Mouse (Mus musculus): Measurements from ENCODE around the gene Shq1. TPM values are rescaled to one million over a fixed set of nuclear protein-coding genes. Genes with fewer than 3 reads are reported as not detected.

Shq1 gene
- polyA plus RNA-seq, 1 experiment from 2014 or later, result 16.6 TPM

DNA sequence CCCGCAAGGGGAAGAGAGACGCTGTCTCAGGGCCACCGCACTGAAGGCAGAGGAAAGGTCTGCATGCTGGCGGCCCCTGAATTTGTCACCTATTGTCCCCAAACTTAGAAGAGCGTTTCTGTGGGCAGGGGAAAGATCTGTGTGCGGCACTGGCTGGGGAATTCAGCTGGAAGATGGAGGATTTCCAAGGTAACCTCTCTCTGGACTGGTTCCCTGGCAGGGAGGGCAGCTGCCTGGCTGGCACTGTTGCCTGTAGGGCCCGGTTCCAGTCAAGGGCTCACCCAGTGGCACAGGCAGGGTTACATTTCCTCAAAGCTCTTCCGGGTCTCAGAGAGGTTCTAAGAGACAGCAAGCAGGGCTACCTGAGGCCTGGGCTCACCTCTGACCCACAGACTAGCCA, 138.6 kb downstream of the Shq1 start:
- DNase-seq (ENCODE audit: low spot score) (no peak), ATAC-seq (replicated peaks; ENCODE audit: low FRiP score, low TSS enrichment, low read depth) (no peak)
- H3K36me3 ChIP-seq (ENCODE audit: control insufficient read depth, insufficient read depth, low read length), result no peaks in the 10 kb centered on the region
- WGBS, result 86% methylated on average over 8 of the region's 8 CpGs
- no peak overlapping the region for H3K4me2 ChIP-seq (ENCODE audit: low read length)
- H3K27ac ChIP-seq (ENCODE audit: low read depth), result no peak overlapping the region
- H3K4me3 ChIP-seq (ENCODE audit: low read depth, low read length), result no peak overlapping the region
- H3K9ac ChIP-seq (ENCODE audit: low read length), result no peak overlapping the region
- no peaks in the 10 kb centered on the region for H3K4me1 ChIP-seq (replicated peaks; ENCODE audit: control insufficient read depth, insufficient read depth, low read length)
- no peaks in the 10 kb centered on the region for H3K9me3 ChIP-seq (ENCODE audit: control insufficient read depth, low read length)
- no peaks in the 10 kb centered on the region for H3K27me3 ChIP-seq (replicated peaks; ENCODE audit: control insufficient read depth, insufficient read depth, low read length)

DNA sequence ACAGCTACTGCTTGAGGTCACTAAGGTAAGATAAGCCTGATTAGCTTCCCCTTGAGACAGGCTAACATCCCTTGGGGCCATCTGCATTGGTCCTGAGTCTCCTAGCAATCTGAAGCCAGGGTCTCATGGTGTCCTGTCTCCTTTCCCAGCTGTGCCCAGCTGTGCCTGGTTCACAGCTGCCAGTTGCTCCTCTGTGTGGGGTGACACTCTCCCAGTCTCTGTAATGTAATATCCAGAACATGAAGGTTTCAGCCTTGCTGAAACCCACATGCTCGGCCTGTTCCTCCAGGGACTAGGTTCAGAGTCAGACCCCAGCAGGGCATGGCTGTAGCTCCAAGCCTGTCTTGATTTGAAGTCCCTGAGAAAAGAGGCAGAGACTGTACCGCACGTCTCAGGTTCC, 141.3 kb downstream of the Shq1 start:
- no peaks in the 10 kb centered on the region for H3K36me3 ChIP-seq (ENCODE audit: control insufficient read depth, insufficient read depth, low read length)
- no peaks in the 10 kb centered on the region for H3K9me3 ChIP-seq (ENCODE audit: control insufficient read depth, low read length)
- no peaks in the 10 kb centered on the region for H3K27me3 ChIP-seq (replicated peaks; ENCODE audit: control insufficient read depth, insufficient read depth, low read length)
- no peak overlapping the region for H3K27ac ChIP-seq (ENCODE audit: low read depth)
- ATAC-seq (replicated peaks; ENCODE audit: low FRiP score, low TSS enrichment, low read depth) (no peak), DNase-seq (ENCODE audit: low spot score) (no peak)
- no peak overlapping the region for H3K4me2 ChIP-seq (ENCODE audit: low read length)
- 67% methylated on average over 3 of the region's 3 CpGs for WGBS
- no peak overlapping the region for H3K9ac ChIP-seq (ENCODE audit: low read length)
- H3K4me3 ChIP-seq (ENCODE audit: low read depth, low read length), result no peak overlapping the region
- H3K4me1 ChIP-seq (replicated peaks; ENCODE audit: control insufficient read depth, insufficient read depth, low read length), result 0 out of 2 replicates have a peak, but pooled peaks cover 3% of the 10 kb centered on the region

DNA sequence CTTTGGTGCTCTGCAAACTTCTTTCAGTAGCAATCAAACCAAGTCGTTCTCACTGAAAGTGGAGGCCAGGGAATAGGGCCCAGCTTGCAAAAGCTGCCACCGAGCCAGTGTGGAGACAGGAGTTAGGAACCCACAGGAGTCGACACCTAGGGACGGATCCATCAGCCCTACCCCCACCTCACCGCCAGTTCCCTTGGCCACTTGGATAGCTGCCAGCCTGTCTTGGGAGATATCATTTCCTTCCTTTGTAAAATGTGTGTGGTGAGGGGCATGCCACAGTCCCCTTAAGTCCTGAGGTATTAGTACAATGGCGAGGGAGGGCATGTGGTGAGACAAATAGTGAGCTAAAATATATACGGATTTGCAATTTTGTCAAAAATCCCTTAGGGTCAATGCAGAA, 142.4 kb downstream of the Shq1 start:
- WGBS, result 53% methylated on average over 7 of the region's 7 CpGs
- DNase-seq (ENCODE audit: low spot score) (no peak), ATAC-seq (replicated peaks; ENCODE audit: low FRiP score, low TSS enrichment, low read depth) (no peak)

DNA sequence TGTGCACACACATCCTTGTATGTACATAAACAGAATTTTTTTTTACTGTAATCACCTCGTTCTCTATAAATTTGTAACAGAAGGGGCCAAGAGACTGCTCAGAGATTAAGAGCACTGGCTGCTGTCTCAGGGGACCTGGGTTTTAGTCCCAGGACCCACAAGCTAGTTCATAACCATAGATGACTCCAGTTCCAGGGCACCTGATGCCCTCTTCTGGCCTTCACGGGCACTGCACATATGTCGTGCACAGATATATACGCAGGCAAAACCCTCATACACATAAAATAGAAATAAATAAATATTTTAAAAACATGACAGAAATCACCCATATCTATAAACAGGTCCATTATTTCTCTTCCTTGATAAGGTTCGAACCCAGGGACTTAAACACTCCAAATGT, 143.0 kb downstream of the Shq1 start:
- Histone ChIP-seq H3K4me1 (replicated peaks; ENCODE audit: control insufficient read depth, insufficient read depth, low read length) (0 out of 2 replicates have a peak, but pooled peaks cover 3% of the 10 kb centered on the region), H3K9me3 (ENCODE audit: control insufficient read depth, low read length) (no peaks in the 10 kb centered on the region), H3K4me2 (ENCODE audit: low read length) (no peak overlapping the region), H3K27ac (ENCODE audit: low read depth) (no peak overlapping the region), H3K9ac (ENCODE audit: low read length) (no peak overlapping the region), H3K4me3 (ENCODE audit: low read depth, low read length) (no peak overlapping the region), H3K36me3 (ENCODE audit: control insufficient read depth, insufficient read depth, low read length) (no peaks in the 10 kb centered on the region), H3K27me3 (replicated peaks; ENCODE audit: control insufficient read depth, insufficient read depth, low read length) (no peaks in the 10 kb centered on the region)
- no peak for DNase-seq (ENCODE audit: low spot score)
- ATAC-seq (replicated peaks; ENCODE audit: low FRiP score, low TSS enrichment, low read depth), result no peak
- WGBS, result 86% methylated on average over 5 of the region's 5 CpGs

More for the DNA sequence above, 142.4 kb downstream of the Shq1 start:
- H3K36me3 ChIP-seq (ENCODE audit: control insufficient read depth, insufficient read depth, low read length), result no peaks in the 10 kb centered on the region
- H3K4me2 ChIP-seq (ENCODE audit: low read length), result no peak overlapping the region
- H3K27ac ChIP-seq (ENCODE audit: low read depth), result no peak overlapping the region
- H3K4me1 ChIP-seq (replicated peaks; ENCODE audit: control insufficient read depth, insufficient read depth, low read length), result 0 out of 2 replicates have a peak, but pooled peaks cover 3% of the 10 kb centered on the region
- no peaks in the 10 kb centered on the region for H3K27me3 ChIP-seq (replicated peaks; ENCODE audit: control insufficient read depth, insufficient read depth, low read length)
- H3K4me3 ChIP-seq (ENCODE audit: low read depth, low read length), result no peak overlapping the region
- H3K9ac ChIP-seq (ENCODE audit: low read length), result no peak overlapping the region
- H3K9me3 ChIP-seq (ENCODE audit: control insufficient read depth, low read length), result no peaks in the 10 kb centered on the region

DNA sequence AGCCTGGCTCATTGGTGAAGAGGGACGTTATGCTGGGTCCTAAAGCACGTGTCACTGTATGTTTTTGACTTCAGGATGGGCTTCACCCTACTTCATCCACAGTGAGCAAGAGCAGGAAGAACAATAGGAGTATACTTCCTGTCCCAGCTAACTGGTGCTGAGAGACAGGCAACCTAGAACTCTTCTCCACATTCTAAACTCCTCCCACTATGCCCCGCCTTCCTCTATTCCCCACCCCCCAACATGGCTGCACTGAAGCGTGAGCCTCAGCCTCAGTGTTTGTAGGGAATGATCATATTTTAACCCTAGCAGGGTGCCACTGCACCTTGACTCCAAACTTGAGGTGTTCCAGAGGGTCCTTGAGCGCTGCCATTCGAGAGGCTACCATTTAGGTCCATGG, 143.8 kb downstream of the Shq1 start:
- Histone ChIP-seq H3K4me3 (ENCODE audit: low read depth, low read length) (no peak overlapping the region), H3K9me3 (ENCODE audit: control insufficient read depth, low read length) (no peaks in the 10 kb centered on the region), H3K9ac (ENCODE audit: low read length) (no peak overlapping the region), H3K27me3 (replicated peaks; ENCODE audit: control insufficient read depth, insufficient read depth, low read length) (no peaks in the 10 kb centered on the region), H3K36me3 (ENCODE audit: control insufficient read depth, insufficient read depth, low read length) (no peaks in the 10 kb centered on the region), H3K27ac (ENCODE audit: low read depth) (no peak overlapping the region), H3K4me1 (replicated peaks; ENCODE audit: control insufficient read depth, insufficient read depth, low read length) (0 out of 2 replicates have a peak, but pooled peaks cover 3% of the 10 kb centered on the region), H3K4me2 (ENCODE audit: low read length) (no peak overlapping the region)
- WGBS, result 94% methylated on average over 6 of the region's 6 CpGs
- ATAC-seq (replicated peaks; ENCODE audit: low FRiP score, low TSS enrichment, low read depth), result no peak
- no peak for DNase-seq (ENCODE audit: low spot score)

DNA sequence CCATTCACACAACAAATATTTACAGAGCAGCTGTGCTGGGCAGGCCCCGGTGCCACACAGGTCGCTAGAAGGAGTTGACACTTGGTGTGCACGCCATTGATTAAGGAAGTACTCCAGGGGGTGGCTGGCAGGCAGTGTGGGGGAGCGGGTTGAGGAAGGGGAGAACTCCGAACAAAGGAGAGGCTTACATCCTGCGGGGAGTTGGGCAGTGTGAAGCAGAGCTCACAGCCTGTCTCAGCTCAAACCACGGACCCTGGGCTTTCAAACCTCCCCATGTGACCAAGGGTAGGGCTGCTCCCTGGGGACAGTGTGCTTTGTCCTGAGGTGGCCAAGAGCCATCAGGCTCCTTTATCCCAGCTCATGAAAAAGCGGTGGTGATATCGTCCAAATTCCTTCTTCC, 144.9 kb downstream of the Shq1 start:
- no peak overlapping the region for H3K27ac ChIP-seq (ENCODE audit: low read depth)
- H3K4me3 ChIP-seq (ENCODE audit: low read depth, low read length), result no peak overlapping the region
- no peaks in the 10 kb centered on the region for H3K36me3 ChIP-seq (ENCODE audit: control insufficient read depth, insufficient read depth, low read length)
- WGBS, result 18% methylated on average over 9 of the region's 9 CpGs
- no peaks in the 10 kb centered on the region for H3K27me3 ChIP-seq (replicated peaks; ENCODE audit: control insufficient read depth, insufficient read depth, low read length)
- no peaks in the 10 kb centered on the region for H3K9me3 ChIP-seq (ENCODE audit: control insufficient read depth, low read length)
- 0 out of 2 replicates have a peak, but pooled peaks cover 3% of the 10 kb centered on the region for H3K4me1 ChIP-seq (replicated peaks; ENCODE audit: control insufficient read depth, insufficient read depth, low read length)
- no peak overlapping the region for H3K9ac ChIP-seq (ENCODE audit: low read length)
- H3K4me2 ChIP-seq (ENCODE audit: low read length), result no peak overlapping the region
- no peak for DNase-seq (ENCODE audit: low spot score)
- peak; percentile 51; the same call in 1 of the 2 replicates for ATAC-seq (replicated peaks; ENCODE audit: low FRiP score, low TSS enrichment, low read depth)

DNA sequence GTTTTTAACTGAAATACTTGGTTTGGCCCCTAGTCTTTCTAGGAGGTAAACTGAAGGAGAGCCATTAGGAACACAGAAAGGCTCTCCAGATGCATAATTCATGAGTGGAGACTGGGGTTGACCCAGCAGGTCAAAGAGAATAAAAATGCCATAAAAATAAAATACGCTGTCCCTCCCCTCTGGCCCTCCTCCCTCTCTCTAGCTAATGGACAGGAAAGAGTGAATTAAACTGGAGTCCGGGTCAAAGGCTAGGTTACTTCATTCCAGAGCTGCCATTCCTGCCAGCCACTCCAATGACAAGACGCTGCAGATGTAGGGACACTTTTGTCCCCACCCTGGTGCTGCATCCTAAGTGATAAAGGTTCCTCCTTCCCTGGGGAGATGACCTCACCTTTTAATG, 145.5 kb downstream of the Shq1 start:
- 0 out of 2 replicates have a peak, but pooled peaks cover 4% of the 10 kb centered on the region for H3K4me1 ChIP-seq (replicated peaks; ENCODE audit: control insufficient read depth, insufficient read depth, low read length)
- no peaks in the 10 kb centered on the region for H3K36me3 ChIP-seq (ENCODE audit: control insufficient read depth, insufficient read depth, low read length)
- no peak overlapping the region for H3K4me2 ChIP-seq (ENCODE audit: low read length)
- no peaks in the 10 kb centered on the region for H3K27me3 ChIP-seq (replicated peaks; ENCODE audit: control insufficient read depth, insufficient read depth, low read length)
- ATAC-seq (replicated peaks; ENCODE audit: low FRiP score, low TSS enrichment, low read depth) (no peak), DNase-seq (ENCODE audit: low spot score) (no peak)
- no peak overlapping the region for H3K4me3 ChIP-seq (ENCODE audit: low read depth, low read length)
- no peak overlapping the region for H3K27ac ChIP-seq (ENCODE audit: low read depth)
- WGBS, result 16% methylated on average over 3 of the region's 3 CpGs
- H3K9me3 ChIP-seq (ENCODE audit: control insufficient read depth, low read length), result no peaks in the 10 kb centered on the region
- no peak overlapping the region for H3K9ac ChIP-seq (ENCODE audit: low read length)

DNA sequence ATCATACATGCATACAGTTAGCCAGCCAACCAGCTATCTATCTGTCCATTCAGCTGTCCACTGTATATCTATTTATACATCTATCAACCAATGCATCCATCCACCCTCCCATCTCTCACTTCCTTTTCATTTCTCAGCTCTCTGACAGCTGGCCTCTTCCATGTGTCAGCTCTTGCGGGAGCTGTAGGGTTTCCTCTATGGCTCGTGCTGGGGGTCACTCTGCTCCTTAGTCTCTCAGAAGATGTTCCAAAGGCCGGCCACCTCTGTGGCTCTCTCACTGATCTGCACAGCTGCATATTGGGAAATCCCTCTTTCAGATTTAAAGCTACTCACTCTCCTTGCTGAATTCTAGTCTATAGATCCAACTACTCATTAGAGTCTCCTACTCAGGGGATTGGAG, 148.5 kb downstream of the Shq1 start:
- H3K27me3 ChIP-seq (replicated peaks; ENCODE audit: control insufficient read depth, insufficient read depth, low read length), result no peaks in the 10 kb centered on the region
- H3K4me2 ChIP-seq (ENCODE audit: low read length), result no peak overlapping the region
- no peaks in the 10 kb centered on the region for H3K9me3 ChIP-seq (ENCODE audit: control insufficient read depth, low read length)
- peaks cover 13% of the 10 kb centered on the region; the same call in 1 of the 2 replicates for H3K4me1 ChIP-seq (replicated peaks; ENCODE audit: control insufficient read depth, insufficient read depth, low read length)
- H3K36me3 ChIP-seq (ENCODE audit: control insufficient read depth, insufficient read depth, low read length), result no peaks in the 10 kb centered on the region
- ATAC-seq (replicated peaks; ENCODE audit: low FRiP score, low TSS enrichment, low read depth) (no peak), DNase-seq (ENCODE audit: low spot score) (no peak)
- 73% methylated on average over 3 of the region's 3 CpGs for WGBS
- no peak overlapping the region for H3K4me3 ChIP-seq (ENCODE audit: low read depth, low read length)
- no peak overlapping the region for H3K27ac ChIP-seq (ENCODE audit: low read depth)
- H3K9ac ChIP-seq (ENCODE audit: low read length), result no peak overlapping the region

DNA sequence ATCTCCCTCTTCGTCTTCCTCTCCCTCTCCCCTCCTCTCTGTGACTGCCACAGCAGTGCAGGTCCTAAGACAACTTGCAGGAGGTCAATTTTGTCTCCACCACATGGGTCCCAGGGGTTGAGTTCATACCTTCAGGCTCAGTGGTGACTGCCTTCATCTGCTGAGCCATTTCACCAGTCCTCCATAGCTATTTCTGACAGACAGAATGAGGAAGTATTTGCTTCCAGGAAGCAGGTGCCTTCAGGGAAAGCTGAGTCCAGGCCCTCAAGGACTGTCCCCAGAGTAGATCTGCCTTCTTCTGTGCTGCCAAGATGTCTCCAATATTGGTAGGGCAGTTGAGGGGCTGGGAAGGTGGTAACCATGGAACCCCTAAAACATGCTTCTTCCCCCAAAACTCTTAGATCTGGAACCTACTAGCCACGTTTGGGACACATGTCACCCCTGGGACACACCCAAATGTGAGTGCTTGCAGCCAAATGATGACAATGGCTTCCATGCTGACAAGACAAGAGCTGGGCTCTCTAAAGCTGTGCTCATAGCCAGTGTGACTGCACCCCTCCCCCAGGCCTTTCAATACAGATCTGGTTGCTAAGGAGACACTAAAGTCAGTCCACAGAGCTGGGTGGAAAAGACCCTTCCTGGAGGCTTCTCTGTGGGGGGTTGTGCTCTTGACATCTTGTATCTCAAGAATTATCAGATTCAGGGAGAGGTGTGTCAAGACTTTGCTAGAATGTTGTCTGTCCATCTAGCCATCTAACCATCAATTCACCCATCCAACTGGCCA, 149.2 kb downstream of the Shq1 start:
- no peaks in the 10 kb centered on the region for H3K9me3 ChIP-seq (ENCODE audit: control insufficient read depth, low read length)

More for the DNA sequence above, 149.2 kb downstream of the Shq1 start:
- Histone ChIP-seq H3K4me1 (replicated peaks; ENCODE audit: control insufficient read depth, insufficient read depth, low read length) (peaks cover 13% of the 10 kb centered on the region; the same call in 1 of the 2 replicates), H3K36me3 (ENCODE audit: control insufficient read depth, insufficient read depth, low read length) (no peaks in the 10 kb centered on the region), H3K4me2 (ENCODE audit: low read length) (no peak overlapping the region), H3K27me3 (replicated peaks; ENCODE audit: control insufficient read depth, insufficient read depth, low read length) (no peaks in the 10 kb centered on the region), H3K27ac (ENCODE audit: low read depth) (no peak overlapping the region), H3K4me3 (ENCODE audit: low read depth, low read length) (no peak overlapping the region), H3K9ac (ENCODE audit: low read length) (no peak overlapping the region)
- 93% methylated on average over 2 of the region's 2 CpGs for WGBS
- no peak for DNase-seq (ENCODE audit: low spot score)
- ATAC-seq (replicated peaks; ENCODE audit: low FRiP score, low TSS enrichment, low read depth), result no peak
